Mouse (Mus musculus) lung, postnatal 36 days (tissue): ENCODE results near the gene Arhgap24.
A peak's percentile ranks its signal among the peaks of the same experiment; 100 is the strongest.

Experiments
- DNase-seq: peaks from one replicate; pipeline ENCODE4 v3.0.0; 2022; ENCODE audit warnings: mixed read lengths

The Arhgap24 gene

DNA sequence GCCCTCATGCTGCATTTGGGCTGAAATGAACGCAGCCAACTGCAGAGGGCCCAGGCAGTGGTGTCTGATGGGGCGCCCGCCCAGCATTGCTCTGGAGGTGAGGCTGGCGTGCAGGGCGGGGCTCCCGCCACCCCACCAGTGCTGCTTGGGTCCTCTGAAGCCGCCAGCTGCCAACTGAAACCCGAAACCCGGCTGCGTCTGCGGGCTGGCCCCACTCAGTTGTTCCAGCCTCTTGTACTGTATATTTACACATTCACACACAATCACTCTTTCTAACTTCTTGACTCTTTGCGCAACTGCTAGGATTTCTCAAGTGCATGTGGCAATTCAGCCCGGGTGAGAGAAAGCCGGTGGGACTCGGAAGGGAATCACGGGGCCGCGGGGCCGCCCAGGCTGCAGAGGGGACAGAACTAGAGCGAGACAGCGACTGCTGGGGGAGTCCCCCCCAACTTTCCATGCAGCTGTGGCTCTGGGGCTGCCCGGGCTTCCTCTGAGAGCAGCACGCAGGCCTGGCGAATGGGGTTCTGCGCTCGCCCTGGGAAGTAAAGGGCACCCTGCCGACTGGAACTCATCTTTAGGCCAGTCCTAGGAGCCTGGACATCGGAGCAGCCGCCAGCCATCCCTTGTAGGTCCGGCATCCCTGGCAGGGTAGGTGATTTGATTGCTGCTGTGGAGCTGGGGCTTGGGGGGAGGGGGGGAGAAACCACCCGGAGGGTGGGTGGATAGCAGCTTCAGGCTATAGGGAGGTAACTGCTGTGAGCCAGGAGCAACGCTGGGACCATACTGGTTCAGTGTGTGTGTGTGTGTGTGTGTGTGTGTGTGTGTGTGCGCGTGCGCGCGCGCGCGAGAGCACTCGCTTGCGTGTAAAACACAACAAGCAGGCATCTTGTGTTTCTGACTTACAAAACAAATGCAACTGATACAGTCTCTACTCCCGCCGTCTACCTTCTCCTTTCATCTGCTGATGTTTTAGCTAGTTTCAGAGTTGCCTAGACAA, at the start of gene Arhgap24:
Arhgap24 (plus strand) TSS at position 177 of the 997 bp plus-strand sequence.
- DNase-seq, result peak; percentile 93

DNA sequence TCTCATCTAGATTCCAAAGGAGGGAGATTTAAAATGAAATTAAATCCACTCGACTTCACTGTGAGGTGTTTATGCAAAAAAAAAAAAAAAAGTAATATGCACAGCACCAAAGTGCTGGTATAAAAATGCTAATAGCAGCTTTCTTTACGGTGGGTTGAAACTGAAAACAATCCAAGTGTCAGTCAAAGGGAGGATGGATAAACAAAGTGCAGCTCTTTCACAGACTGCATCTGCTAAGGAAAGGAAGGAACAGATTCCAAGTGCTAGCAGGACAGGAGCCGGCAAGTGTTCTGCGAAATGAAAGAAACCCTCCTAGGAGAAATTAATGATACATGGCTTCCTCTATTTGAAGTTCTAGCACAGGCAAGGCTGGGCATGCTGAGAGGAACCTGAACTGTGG, 47.0 kb upstream of the Arhgap24 start:
- DNase-seq, result no peak

DNA sequence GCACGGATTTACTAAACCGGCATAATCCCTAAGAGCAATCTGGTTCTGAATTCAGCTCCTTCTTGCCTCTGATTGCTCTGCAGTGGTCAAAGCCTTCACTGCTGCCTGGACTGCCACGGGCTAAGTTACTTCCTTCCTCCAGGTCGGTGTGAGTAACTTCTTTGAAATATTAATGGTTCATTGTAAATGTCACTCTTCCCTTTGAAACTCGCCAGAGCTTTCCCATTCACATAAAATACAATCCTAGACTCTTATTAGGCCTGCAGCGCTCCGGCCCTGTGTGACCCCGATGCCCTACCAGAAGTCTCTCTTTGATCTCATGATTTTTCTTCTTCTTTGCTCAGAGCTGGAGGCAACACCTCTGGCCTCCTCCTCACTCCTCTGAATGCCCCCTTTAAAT, 44.6 kb upstream of the Arhgap24 start:
- no peak for DNase-seq

DNA sequence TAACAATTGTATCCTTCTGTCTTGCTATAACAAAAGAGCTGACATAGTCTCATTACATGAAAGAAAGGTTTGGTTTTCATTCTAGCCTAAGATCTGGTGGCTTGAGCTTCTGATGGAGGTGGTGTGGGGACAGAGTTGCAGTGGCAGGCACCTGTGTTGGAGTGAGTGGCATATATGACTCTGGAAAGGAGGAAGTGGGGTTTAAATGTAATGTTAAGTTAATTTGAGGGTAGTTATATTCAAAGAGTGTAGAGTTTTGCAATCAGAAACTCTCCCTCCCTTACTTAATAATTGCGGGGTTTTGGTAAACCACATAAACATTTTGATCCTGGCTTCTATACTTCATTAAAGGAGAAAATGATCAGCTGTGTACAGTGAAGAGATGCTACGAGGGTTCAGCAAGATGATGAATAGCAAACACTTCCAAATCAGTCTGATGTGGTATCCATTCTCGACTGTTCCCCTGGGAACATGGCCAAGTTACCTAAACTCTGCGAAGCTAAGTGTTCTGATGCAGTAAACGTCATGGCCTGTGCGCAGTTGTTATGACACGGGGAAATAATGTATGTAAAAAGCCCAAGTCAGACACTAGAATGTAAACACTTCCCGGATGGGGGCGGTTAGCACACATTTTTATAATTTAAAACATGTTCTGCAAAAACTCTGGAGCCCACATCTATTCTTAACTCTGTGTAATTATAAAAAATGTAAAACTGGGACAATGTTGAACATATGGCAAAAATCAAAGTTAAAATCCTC, 41.9 kb upstream of the Arhgap24 start:
- no peak for DNase-seq

DNA sequence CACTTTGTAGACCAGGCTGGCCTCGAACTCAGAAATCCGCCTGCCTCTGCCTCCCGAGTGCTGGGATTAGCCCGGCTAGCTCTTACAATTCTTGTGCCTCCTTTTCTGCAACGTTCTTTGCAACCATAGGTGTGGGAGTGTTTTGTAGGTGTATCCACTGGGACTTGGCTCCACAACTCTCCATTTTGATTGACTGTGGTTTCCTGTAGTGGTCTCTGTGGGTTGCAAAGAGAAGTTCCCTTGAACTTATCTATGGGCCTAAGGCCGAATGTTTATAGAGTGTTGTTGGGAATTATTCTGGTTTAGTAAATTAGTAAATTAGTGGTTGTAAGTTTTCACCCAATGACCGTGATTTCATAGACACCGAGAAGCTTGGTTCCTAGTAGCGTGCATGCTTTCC, 33.8 kb upstream of the Arhgap24 start:
- no peak for DNase-seq

DNA sequence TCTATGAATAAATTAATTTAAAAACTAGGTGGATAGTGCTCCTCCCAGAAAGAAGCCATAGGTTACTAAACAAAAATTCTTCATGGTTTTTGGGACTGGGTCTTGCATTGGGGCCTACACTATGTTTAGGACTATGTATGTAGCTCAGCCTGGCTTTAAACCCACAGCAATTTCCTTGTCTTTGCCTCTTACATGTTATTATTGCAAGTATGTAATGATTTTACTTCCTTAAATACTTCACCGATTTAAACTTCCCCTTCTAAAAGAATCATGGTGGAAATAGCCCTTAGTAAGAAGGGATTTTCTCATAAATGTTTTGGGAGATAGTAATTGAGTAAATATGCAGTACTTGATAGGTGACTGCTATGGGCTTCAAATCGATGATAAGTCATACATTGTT, 30.3 kb upstream of the Arhgap24 start:
- no peak for DNase-seq

DNA sequence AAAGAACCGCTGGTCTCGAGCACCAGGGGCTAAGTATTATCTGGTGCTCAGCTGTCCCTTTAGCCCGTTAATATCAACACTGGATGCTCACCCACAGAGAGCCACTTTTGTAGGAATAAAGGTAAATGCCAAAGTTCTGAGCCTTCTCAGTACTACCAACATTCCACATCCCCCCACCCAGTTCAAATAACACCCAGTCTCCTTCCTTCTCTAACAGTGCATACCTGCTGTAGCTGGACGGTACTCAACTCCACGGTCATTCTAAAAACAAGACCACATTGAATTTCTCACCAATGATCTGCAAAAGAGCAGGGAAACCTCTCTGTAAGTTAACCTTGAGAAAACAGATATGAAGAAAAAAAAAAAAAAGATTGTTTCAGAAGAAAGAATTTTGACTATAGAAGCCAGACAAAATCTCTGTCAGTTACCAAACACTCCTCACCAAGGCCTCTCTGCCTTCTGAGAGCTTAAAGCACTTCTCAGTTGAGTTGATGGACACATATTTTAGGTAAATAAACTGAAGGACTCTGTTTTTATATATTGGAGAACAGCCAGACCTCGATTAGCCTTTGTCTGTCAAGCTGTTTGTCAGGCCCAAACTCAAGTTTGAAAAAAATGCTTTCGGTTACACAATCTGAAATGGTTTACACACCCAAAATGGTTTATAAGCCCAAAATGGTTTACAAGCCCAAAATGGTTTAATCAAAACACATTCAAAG, 29.0 kb upstream of the Arhgap24 start:
- DNase-seq, result peak; percentile 32

DNA sequence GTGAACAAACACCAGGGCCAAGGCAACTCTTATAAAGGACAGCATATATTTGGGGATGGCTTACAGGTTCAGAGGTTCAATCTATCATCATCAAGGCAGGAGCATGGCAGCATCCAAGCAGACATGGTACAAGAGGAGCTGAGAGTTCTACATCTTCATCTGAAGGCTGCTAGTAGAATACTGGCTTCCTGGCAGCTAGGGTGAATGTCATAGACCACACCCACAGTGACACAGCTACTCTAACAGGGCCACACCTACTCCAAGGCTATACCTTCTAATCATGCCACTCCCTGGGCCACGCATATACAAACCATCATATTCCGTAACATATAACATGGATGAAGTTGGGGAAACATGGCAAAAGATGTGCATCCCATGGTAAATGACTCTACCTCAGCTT, 27.9 kb upstream of the Arhgap24 start:
- DNase-seq, result no peak

DNA sequence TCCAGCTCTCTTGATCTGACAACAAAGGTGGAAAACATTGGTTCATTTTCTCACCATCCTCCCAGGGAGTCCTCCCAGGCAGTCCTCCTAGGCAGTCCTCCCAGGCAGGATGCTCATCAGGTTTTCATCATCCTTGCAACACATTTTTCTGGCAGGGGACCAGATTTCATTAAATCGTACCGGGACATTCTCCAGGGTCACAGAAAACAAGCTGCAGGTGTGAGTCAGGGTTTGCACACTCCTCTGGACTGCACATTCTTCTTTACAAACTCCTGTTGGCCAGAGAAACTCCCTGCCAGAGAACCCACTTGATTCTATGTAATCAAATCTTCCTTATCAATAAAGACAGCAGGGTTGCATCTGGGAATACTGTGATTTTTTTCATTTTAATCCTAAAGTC, 25.9 kb upstream of the Arhgap24 start:
- no peak for DNase-seq

DNA sequence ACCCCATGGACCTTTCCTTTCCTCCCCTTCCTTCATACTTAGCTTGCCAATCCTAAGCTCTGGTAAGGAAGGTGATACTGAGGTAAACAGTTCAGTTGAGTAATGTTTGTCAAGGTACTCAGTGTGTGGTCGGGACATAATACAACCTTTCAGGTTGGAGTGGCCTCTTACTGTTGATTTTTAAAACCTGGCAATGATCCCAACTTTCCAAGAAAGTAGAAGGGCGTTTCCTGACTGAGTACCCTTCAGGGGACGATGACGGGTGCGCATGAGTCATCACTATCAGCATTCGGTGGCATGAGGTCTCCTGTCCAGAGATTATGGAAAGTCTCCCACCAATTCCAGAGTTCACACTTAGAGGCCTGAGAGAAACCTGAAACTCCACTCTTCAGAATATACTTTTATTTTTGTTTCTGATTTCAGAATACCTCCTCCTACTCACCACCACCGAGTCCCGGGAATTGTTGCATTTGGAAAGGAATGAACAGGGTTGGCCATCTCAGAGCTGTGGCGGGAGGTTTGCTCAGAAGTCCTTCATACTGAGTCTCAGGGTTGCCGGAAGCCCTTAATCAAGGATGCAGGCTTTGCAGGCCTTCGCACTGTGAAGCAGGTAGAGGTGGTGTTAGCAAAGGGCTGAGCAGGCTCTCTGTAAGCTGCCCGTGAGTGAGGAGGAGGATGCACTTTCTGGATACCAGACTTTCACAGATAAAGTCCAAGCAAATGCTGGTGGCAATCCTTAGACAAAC, 20.6 kb upstream of the Arhgap24 start:
- peak; percentile 79 for DNase-seq

DNA sequence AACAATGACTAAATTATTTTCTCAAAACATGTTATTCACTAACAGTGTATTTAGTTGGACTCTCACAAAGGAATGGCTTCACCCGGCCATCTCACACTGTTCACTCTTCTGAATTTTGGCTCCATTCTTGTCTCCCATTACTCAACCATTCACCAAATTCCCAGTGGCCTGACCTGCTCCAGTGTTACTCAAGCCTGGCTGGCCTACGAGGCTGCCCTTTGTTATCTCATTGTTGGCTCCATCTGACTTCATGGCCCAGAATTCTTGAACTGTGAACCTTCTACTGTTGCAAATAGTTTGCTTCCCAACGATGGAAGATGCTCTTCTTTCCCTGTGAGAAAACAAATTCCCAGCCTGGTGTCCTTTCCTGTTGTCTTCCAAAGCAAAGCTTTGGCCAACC, 18.2 kb upstream of the Arhgap24 start:
- DNase-seq, result peak; percentile 35

DNA sequence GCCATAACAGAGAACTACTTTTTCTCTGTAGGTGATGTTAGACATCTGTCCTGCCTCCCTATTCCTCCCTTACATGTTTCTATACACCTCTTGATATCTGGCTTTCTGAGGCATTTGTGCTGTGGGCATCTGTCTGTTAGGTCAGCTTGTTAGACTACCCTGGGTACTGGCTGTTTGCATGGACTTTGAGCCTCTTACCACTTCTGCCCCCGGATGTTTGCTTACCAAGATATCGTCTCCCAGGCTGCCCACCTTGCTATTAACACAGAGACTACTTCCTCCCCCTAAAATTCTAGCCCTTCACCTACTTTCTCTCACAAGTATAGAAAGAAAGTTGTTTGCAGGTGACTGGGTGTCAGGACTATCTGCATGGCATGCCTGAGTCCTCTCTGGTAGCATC, 15.8 kb upstream of the Arhgap24 start:
- no peak for DNase-seq

DNA sequence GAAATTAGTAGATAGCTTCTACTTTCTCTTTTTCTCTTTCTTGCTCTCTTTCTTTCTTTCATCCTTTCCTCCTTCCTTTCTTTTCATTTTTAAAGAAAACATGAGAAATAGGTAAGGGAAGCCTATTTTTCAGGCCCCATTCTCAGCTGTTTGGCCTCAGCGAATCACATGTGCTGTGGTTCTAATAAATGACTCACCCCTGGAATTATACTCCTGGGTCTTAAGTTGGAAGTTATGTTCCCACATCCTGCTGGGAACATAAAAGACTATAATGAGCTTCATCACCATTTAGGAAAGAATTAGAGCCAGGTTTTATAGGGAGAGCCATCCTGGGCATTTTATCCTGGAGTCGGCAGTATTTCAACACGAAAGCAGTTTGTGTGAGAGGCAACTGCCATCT, 12.9 kb upstream of the Arhgap24 start:
- no peak for DNase-seq

DNA sequence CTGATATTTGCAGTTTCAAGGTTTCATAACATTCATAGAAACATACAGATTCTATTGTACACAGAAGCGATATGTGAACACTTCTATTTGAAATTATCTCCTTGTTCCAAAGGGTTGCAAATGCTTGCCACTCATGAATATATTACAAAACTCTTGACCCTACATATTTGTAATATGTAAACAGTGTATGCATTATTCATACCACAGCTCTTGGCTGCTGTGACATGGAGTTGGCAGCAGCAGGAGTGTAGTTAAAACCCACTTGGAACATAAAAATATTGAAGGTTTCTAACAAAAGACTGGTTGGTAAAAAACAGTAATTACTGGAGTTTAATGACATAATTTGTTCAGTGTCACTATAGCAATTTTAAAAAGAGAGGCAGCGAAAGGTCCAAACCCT, 10.9 kb upstream of the Arhgap24 start:
- no peak for DNase-seq

DNA sequence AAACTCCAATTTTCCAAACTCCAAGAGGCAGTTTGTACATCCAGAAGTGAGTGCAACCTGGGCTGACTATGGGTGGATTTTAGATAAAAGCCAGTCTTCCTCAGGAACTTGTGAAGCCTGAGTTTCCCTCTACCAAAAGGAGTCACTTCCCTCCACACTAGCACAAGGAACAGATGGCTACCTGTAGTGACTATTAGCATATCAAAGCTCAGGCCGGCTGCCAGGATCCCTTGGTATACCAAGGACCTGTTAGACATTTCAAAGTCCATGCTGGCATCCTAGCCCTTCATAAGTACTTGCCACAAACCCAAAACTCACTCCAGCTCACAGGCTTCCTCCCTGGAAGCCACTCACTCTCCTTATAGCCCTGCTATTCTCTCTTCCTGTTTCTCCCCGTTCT, 3.1 kb upstream of the Arhgap24 start:
- no peak for DNase-seq

DNA sequence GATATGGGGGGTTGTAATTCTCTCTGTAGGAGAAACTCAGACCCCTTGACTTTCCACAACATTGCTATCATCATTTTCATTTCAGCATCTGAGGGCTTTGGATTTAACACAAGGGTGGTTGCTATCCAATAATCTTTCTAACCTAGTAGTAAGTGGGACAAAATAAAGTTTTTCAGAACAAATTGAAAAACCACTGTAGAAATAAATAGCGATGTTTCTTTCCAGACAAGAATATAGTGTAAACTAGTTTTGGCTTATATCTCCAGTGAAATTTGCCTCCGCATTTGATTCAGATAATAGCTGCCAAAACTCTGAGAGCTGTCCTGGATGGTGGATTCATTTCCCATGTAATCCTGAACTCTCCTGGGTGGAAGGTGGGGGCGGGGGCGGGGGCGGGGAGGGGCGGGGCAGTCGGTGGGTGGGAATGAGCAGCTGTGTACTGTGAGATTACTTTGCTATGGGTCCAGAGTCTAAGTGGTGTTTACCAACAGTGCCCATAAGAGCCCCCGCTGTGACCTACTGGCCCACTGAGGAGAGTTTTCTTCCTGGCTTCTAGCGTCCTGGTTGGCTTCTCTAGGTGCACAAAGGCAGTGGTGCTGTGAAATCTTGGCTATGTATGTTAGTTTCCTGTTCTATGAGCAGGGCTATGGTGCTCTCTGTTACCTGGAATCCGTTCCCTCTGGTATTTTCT, 2.2 kb downstream of the Arhgap24 start:
- DNase-seq, result no peak

DNA sequence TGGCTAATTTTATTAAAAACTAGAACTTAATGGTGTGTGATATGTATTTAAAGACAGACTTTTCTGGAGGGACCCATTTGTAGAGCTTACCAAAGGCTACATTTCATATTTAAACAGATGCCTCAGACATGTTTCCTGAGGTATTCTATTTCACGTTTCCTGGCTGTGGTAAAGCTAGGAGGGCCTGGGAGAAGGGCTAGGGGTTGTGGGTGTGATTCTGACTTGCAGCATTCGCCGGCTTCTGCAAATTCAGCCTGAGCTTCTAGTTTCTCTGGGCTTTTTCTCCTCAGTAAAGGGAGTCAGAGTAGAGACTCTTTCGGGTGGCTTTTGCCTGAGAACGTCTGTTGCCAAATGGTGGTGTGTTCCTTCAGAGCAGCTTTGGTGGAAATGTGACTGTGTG, 10.4 kb downstream of the Arhgap24 start:
- DNase-seq, result no peak

DNA sequence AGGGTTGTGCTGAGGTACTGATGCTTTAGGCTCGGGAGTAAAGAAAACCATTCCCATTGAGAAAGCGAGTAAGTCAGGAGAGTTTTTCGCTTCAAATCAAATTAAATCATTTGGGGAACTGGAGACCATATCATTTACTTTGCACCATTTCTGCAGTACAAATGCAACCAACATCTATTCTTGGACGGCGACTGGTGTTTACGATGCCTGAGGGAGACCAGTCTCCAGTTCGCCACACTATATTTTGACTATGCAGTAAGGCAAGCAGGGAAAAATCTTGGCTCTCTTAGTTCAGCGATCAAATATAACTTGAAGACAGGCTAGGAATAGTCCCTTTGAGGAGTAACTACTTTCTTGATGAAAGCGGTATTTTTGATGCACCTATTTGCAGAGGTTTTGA, 11.0 kb downstream of the Arhgap24 start:
- DNase-seq, result no peak

DNA sequence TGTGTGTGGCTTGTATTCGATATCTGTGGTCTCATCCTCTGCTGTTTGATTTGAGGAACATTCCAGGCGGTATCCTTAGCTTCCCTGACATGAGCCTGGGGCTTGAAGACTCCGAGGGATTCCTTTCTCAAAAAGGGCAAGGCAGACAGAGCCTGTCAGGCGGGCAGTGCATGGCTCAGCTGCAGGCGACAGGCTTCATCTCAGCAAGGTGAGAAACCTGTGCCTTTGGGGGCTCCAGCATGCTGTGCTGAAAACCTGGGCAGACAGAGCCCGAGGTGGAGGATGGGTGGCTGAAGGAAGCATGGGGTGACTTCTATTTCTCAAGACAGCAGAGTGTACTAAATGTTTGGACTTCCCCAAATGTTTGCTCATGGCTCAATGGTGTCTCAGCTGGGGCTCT, 13.6 kb downstream of the Arhgap24 start:
- DNase-seq, result no peak

DNA sequence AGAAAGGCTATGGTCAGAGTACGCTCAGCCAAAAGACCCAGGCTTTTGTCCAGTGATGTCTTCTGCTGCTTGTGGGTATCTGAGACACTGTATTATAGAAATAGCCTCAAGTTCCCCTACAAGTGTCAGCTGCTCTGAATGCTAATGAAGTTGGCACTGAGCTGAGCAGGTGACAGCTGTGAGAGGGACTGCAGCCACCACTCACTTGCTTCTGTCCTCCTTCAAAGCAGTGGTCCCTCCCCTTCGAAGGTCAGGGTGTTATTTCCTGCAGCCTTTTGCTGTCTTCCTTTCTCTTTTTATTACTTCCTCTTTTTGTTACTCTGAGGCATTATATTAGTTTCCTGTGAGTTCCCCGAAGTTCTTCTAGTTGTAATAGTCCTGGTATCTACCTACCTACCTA, 16.0 kb downstream of the Arhgap24 start:
- DNase-seq, result peak; percentile 54

DNA sequence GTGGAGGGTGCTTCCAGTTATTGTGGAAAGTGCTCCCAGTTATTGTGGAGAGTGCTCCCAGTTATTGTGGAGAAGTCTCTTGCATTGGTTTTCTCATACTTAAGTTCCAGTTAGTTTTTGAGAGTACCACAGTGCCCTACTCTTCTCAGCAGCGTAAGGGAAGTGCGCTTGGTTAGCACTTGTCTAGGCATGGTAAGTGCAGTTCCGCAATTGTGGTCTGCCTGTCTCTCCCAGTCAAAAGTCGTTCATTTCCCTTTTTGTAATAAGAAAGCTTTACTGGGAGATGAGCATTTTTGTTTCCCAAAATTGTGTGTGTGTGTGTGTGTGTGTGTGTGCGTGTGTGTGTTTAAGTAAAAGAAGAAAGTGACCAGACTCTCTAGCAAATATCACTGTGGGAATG, 17.6 kb downstream of the Arhgap24 start:
- DNase-seq, result peak; percentile 61

DNA sequence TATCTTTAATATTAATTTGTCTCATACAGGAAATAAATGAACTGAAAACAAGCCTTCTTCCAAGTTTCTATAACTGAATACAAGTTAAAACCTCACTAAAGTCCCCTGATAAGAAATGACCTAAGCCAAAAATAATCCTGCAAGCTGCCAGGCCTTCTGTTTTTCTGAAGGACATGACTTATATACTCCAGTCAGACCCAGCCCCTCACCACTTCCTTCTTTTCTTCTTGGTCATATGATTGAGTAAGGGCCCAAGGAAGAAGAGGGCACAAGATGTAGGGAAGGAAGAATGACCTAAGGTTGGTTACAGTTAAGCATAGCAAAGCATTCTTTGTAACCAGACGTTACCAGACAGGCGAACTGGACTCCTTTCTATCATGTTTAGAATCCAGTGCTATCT, 21.1 kb downstream of the Arhgap24 start:
- peak; percentile 58 for DNase-seq
